Mouse (Mus musculus) cerebellum, adult 2 months (tissue): ENCODE measurements around the gene Pdzd7.

Experiments used
- CTCF ChIP-seq: fragments of 200-500 bp; IDR thresholded peaks from 2 replicates; pipeline ENCODE4 v1.5.1; 2011; ENCODE audit warnings: low read depth, mild to moderate bottlenecking, control low read depth, low read length, moderate library complexity, borderline replicate concordance; ENCODE audit not compliant: insufficient read depth
- POLR2A ChIP-seq: fragments of 200-500 bp; IDR thresholded peaks from 2 replicates; pipeline ENCODE4 v1.6.1; 2011; ENCODE audit warnings: low read length, control low read depth, borderline replicate concordance; ENCODE audit not compliant: insufficient read depth

GRCm38 (mm10) chr19:45075323-45076035, 30.0 kb upstream of the Pdzd7 start:
- no peak for TF ChIP-seq POLR2A
- TF ChIP-seq CTCF = no peak
